Mouse (Mus musculus): Measurements from ENCODE around the gene Kpna7. TPM values are rescaled to one million over a fixed set of nuclear protein-coding genes. Genes with fewer than 3 reads are reported as not detected.
"Not testable (repeated sequence)": the region's sequence is repeated elsewhere in the genome, so short reads cannot be mapped to it uniquely, and the experiment has no call there.

Kpna7 gene
- not detected for polyA plus RNA-seq (2012; fragmentation: generic; extraction: Trizol)

DNA sequence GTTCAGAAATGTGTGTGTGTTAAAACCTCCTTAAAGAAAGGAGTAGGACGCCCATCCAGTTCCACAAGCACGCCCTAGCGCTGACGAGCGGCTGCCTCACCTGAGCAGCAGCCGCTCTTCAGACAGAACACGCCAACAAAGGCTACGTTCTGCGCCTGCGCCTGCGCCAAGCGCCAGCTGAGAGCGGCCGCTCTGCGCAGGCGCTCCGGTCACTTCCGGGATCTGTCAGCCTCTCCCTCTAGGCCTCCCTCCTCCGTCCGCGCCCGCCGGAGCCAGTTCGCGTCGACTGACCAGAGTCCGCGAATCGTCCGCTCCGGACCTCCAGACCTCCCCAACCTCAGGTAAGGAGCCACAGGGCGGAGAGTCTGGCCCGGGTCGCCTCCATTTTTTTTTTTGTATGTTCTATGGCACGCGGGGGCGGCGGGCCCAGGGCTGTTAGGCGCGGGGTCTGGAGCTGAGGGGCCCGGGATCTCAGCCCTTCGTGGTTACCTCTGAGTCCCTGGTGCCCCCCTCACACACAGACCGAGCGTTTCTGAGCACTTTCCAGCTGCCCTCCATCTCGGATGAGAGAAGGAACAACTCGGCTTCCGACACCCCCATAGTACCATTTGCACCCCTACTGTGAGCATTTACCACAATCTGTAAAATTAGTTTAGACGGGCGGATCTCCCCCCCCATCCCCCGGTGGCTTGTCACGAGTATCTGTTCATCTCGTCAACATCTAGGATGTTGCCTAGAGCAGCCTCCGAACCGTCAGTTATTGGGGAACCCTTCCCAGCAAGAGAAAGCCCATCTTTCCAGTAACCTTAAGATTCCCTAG lies at the start of gene Kpna7, which contains the start of gene Arpc1a:
Gene Kpna7 (minus strand): TSS at position 399 of the 820 bp plus-strand sequence.
Gene Arpc1a (plus strand): TSS at position 199 of the 820 bp plus-strand sequence.
- H3ac ChIP-seq (ENCODE audit: control insufficient read depth, insufficient read length), result peak within 1 kb of the TSS; percentile 70
- peaks cover 7% of the 10 kb centered on the region for H3K27me3 ChIP-seq (ENCODE audit: control insufficient read depth, insufficient read depth, insufficient read length)
- peak within 1 kb of the TSS; percentile 81 for H3K4me2 ChIP-seq (ENCODE audit: low read depth)
- peak within 1 kb of the TSS; percentile 77 for H3K4me3 ChIP-seq
- TF ChIP-seq CEBPB (IDR thresholded peaks at IDR 0.05; ENCODE audit: insufficient read depth, poor library complexity, severe bottlenecking) (no peak), TCF12 (IDR thresholded peaks at IDR 0.05; ENCODE audit: insufficient read depth, poor library complexity, severe bottlenecking) (no peak), POLR2A (IDR thresholded peaks at IDR 0.05; ENCODE audit: insufficient read length, low read depth) (peak; percentile 84), MAX (IDR thresholded peaks at IDR 0.05; ENCODE audit: low read depth) (no peak), POLR2AphosphoS2 (IDR thresholded peaks at IDR 0.05; ENCODE audit: insufficient read length, low read depth) (peak; percentile 73), REST (IDR thresholded peaks at IDR 0.05; ENCODE audit: insufficient read depth, insufficient read length) (no peak), USF1 (IDR thresholded peaks at IDR 0.05; ENCODE audit: low read depth) (no peak), MYOD1 (IDR thresholded peaks at IDR 0.05; ENCODE audit: control insufficient read depth in 1 of 3, insufficient read length in 2 of 3, low read depth in 2 of 3) (no peak), SRF (IDR thresholded peaks at IDR 0.05; ENCODE audit: control insufficient read depth, insufficient read length, low read depth) (no peak), TCF3 (IDR thresholded peaks at IDR 0.05; ENCODE audit: insufficient read length, low read depth) (no peak), E2F4 (IDR thresholded peaks at IDR 0.05; ENCODE audit: insufficient read depth) (no peak)
- H3K36me3 ChIP-seq (ENCODE audit: control insufficient read depth, insufficient read depth), result no peaks in the 10 kb centered on the region
- H3K79me2 ChIP-seq (ENCODE audit: control insufficient read depth, insufficient read depth), result peaks cover 48% of the 10 kb centered on the region

DNA sequence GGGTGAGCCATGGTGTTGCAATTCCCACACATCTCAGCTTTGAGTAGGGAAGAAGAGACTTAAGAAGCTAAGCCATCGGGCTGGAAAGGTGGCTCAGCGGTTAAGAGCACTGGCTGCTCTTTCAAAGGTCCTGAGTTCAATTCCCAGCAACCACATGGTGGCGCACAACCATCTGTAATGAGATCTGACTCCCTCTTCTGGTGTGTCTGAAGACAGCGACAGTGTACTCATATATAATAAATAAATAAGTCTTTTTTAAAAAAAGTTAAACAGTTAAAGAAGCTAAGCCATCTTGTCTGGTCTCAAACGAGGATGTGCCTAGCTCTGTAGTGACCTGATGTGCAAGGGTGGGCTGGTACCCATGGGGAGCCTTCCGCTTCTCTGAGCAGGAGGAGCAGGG lies 49.4 kb upstream of the Kpna7 start:
- H3K4me3 ChIP-seq; H3ac ChIP-seq (ENCODE audit: control insufficient read depth, insufficient read length); H3K27me3 ChIP-seq (ENCODE audit: control insufficient read depth, insufficient read depth, insufficient read length); H3K4me2 ChIP-seq (ENCODE audit: low read depth): not testable (repeated sequence)
- Histone ChIP-seq H3K36me3 (ENCODE audit: control insufficient read depth, insufficient read depth) (peaks cover 38% of the 10 kb centered on the region), H3K79me2 (ENCODE audit: control insufficient read depth, insufficient read depth) (peaks cover 33% of the 10 kb centered on the region)

DNA sequence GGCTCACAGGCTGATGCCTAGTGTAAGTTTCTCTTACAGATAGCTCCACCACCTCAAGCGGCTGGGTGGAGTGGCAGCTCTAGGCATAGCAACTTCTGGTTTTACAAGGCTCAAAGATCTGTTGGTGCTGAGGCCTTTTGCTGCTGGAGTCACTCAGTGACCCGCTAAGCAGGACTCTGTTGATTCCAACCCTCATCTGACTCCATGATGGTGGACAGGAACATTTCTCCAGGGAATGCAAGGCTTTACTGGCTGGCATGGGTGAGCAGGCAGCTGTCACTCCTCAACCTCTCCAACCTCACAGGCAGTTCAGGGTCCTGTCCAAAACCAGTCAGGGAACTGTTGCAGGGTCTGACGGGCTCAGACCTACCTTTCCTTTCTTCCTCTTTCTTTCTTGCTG lies 47.2 kb upstream of the Kpna7 start:
- H3K36me3 ChIP-seq (ENCODE audit: control insufficient read depth, insufficient read depth), result peaks cover 51% of the 10 kb centered on the region
- TF ChIP-seq POLR2AphosphoS2 (IDR thresholded peaks at IDR 0.05; ENCODE audit: insufficient read length, low read depth), result peak; percentile 56
- TF ChIP-seq REST (IDR thresholded peaks at IDR 0.05; ENCODE audit: insufficient read depth, insufficient read length), result no peak
- peaks cover 10% of the 10 kb centered on the region for H3K79me2 ChIP-seq (ENCODE audit: control insufficient read depth, insufficient read depth)
- no peak overlapping the region for H3ac ChIP-seq (ENCODE audit: control insufficient read depth, insufficient read length)
- H3K4me3 ChIP-seq, result no peak overlapping the region
- no peak overlapping the region for H3K4me2 ChIP-seq (ENCODE audit: low read depth)
- no peaks in the 10 kb centered on the region for H3K27me3 ChIP-seq (ENCODE audit: control insufficient read depth, insufficient read depth, insufficient read length)

DNA sequence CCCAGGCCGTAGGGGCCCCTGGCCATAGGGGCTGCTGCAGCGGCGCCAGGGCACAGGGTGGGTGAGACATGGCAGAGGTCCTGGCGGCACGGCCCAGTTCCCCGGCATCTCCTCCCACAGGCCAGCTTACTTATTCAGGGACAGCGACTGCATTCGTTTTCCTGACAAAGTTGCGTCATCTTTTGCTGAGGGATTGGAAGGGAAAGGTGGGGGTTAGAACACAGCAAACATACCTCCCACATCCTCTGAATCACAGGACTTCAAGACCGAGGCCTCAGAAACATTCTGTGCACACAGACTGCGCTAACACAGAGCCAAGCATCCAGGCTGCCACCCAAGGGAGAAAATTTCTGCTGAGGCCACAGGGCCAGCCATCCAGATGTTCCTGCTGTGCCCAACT lies 46.4 kb upstream of the Kpna7 start:
- TF ChIP-seq CEBPB (IDR thresholded peaks at IDR 0.05; ENCODE audit: insufficient read depth, poor library complexity, severe bottlenecking) (peak; percentile 49; the same call in 1 of the 2 replicates), MAX (IDR thresholded peaks at IDR 0.05; ENCODE audit: low read depth) (no peak), MYOG (IDR thresholded peaks at IDR 0.05; ENCODE audit: control insufficient read depth in 1 of 3, insufficient read depth in 1 of 3, insufficient read length in 2 of 3, low read depth in 2 of 3) (no peak), REST (IDR thresholded peaks at IDR 0.05; ENCODE audit: insufficient read depth, insufficient read length) (no peak), SRF (IDR thresholded peaks at IDR 0.05; ENCODE audit: control insufficient read depth, insufficient read length, low read depth) (no peak), E2F4 (IDR thresholded peaks at IDR 0.05; ENCODE audit: insufficient read depth) (no peak), USF1 (IDR thresholded peaks at IDR 0.05; ENCODE audit: low read depth) (no peak), MYOD1 (IDR thresholded peaks at IDR 0.05; ENCODE audit: control insufficient read depth in 1 of 3, insufficient read length in 2 of 3, low read depth in 2 of 3) (no peak), POLR2A (IDR thresholded peaks at IDR 0.05; ENCODE audit: insufficient read length, low read depth) (no peak), TCF12 (IDR thresholded peaks at IDR 0.05; ENCODE audit: insufficient read depth, poor library complexity, severe bottlenecking) (no peak), TCF3 (IDR thresholded peaks at IDR 0.05; ENCODE audit: insufficient read length, low read depth) (no peak), POLR2AphosphoS2 (IDR thresholded peaks at IDR 0.05; ENCODE audit: insufficient read length, low read depth) (peak; percentile 74)
- H3K27me3 ChIP-seq (ENCODE audit: control insufficient read depth, insufficient read depth, insufficient read length), result no peaks in the 10 kb centered on the region
- H3K79me2 ChIP-seq (ENCODE audit: control insufficient read depth, insufficient read depth), result peaks cover 8% of the 10 kb centered on the region
- no peak overlapping the region for H3ac ChIP-seq (ENCODE audit: control insufficient read depth, insufficient read length)
- no peak overlapping the region for H3K4me3 ChIP-seq
- H3K4me2 ChIP-seq (ENCODE audit: low read depth), result no peak overlapping the region
- H3K36me3 ChIP-seq (ENCODE audit: control insufficient read depth, insufficient read depth), result peaks cover 56% of the 10 kb centered on the region

DNA sequence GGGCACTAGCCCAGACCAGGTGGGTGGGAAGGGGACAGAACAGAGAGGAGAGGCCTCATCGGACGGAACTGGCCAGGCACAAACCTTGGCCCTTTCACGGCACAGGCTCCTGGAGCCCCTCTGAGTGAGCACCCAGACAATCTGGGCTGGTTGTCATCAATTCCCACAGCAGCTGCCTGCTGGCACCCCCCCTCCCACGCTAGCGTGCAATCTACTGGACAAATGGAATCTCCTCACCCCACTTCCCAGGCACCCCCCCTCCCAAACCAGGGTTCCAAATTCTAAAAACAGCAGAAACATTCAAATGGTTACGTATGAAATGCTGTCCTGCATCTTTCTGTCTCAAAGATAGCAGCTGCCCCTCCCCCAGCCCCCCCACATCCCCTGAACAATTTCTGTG lies 45.9 kb upstream of the Kpna7 start:
- not testable (repeated sequence) for H3K4me3 ChIP-seq; H3K27me3 ChIP-seq (ENCODE audit: control insufficient read depth, insufficient read depth, insufficient read length); H3K79me2 ChIP-seq (ENCODE audit: control insufficient read depth, insufficient read depth); H3ac ChIP-seq (ENCODE audit: control insufficient read depth, insufficient read length); H3K4me2 ChIP-seq (ENCODE audit: low read depth)
- H3K36me3 ChIP-seq (ENCODE audit: control insufficient read depth, insufficient read depth), result peaks cover 56% of the 10 kb centered on the region
